Mouse (Mus musculus): Measurements from ENCODE around the gene Cbs. TPM values are rescaled to one million over a fixed set of nuclear protein-coding genes. Genes with fewer than 3 reads are reported as not detected.
A peak's percentile ranks its signal among the peaks of the same experiment; 100 is the strongest.

The Cbs gene
- polyA plus RNA-seq, 1 experiment = not detected

GRCm38 (mm10) chr17:31564858-31565140, 72.2 kb downstream of the Cbs start:
- peaks cover 19% of the 10 kb centered on the region for H3K4me1 ChIP-seq (ENCODE audit: control insufficient read depth, insufficient read depth, low read length)
- peak; percentile 27; the same call in 1 of the 2 replicates for TF ChIP-seq POLR2A (IDR thresholded peaks at IDR 0.05; ENCODE audit: insufficient read depth, low read depth, low read length)
- no peak for TF ChIP-seq CTCF (IDR thresholded peaks at IDR 0.05; ENCODE audit: insufficient read depth, low read depth, low read length)
- H3K27ac ChIP-seq (ENCODE audit: insufficient read depth, low read depth, low read length) = peak overlapping the region; percentile 92
- H3K4me3 ChIP-seq (ENCODE audit: insufficient read depth, low read depth, low read length) = peak overlapping the region; percentile 99
- under 1% methylated on average over 43 of the region's 44 CpGs for WGBS

DNA sequence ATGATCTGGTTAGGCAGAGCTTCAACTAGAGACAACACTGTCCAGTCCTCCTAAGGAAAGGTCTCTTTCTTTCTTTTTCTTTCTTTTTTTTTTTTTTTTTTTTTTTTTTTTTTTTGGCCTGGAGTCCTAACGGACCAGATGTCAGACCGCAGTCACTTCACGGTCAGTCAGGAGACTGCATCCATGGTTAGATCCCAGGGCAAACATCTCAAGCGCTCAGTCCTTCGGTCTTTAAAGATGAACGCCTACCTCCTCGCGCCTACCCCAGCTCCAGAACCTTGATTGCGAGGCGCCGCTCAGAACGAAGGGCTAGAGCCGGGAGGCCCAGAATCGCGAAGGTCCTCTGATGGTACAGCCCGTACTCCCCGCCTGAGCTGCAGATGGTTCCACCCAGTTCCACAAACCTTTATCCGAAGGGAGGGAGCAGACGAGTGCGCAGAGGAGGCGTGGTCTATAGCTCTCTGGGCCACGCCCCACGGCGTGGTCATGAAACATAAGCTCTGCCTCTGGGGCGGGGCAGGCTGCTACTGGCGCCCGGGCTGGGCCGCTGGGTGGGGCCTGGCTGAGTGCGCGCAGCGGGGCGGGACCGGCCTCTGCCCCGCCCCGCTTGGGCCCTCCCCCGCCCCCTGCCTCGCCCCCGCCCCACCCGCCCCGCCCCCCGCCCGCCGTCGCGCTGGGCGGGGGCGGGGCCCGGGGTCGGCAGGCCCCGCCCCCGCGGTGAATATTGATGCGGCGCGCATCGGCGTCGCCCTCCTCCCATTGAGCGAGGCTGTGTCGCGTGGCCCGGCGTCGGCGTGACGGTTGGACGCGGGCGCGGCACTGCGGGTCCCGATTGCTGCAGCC, 72.8 kb downstream of the Cbs start, which contains the start of gene Pknox1:
Gene Pknox1, plus strand, starts transcription at position 720 of the 843 bp plus-strand sequence.
- TF ChIP-seq POLR2A (IDR thresholded peaks at IDR 0.05; ENCODE audit: insufficient read depth, low read depth, low read length) (peak; percentile 61; the same call in 1 of the 2 replicates), CTCF (IDR thresholded peaks at IDR 0.05; ENCODE audit: insufficient read depth, low read depth, low read length) (no peak)
- H3K4me3 ChIP-seq (ENCODE audit: insufficient read depth, low read depth, low read length) = peak within 1 kb of the TSS; percentile 99
- H3K4me1 ChIP-seq (ENCODE audit: control insufficient read depth, insufficient read depth, low read length) = peaks cover 17% of the 10 kb centered on the region
- peak within 1 kb of the TSS; percentile 98 for H3K27ac ChIP-seq (ENCODE audit: insufficient read depth, low read depth, low read length)
- under 1% methylated on average over 66 of the region's 72 CpGs for WGBS

DNA sequence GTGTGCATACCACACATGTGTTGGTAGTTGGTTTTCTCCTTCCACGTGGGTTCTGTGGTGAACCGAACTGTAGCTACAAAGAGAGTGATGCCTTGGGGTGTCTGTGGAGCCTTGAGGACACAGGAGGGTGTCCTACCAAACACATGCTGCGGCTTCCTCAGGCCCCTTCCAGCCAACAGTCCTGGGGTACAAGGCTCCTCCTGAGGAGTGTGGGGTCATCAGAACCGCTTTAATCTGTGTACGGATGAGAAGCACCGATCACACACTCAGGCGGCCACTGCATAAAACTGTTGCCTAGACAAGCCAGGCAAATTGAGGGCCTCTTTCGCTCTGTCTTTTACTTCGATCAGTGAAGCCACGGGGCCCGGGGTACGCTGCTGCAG, 73.4 kb downstream of the Cbs start:
- Histone ChIP-seq H3K4me3 (ENCODE audit: insufficient read depth, low read depth, low read length) (peak overlapping the region; percentile 72), H3K27ac (ENCODE audit: insufficient read depth, low read depth, low read length) (peak overlapping the region; percentile 98), H3K4me1 (ENCODE audit: control insufficient read depth, insufficient read depth, low read length) (peaks cover 14% of the 10 kb centered on the region)
- 5% methylated on average over 12 of the region's 12 CpGs for WGBS
- TF ChIP-seq CTCF (IDR thresholded peaks at IDR 0.05; ENCODE audit: insufficient read depth, low read depth, low read length) (no peak), POLR2A (IDR thresholded peaks at IDR 0.05; ENCODE audit: insufficient read depth, low read depth, low read length) (no peak)

DNA sequence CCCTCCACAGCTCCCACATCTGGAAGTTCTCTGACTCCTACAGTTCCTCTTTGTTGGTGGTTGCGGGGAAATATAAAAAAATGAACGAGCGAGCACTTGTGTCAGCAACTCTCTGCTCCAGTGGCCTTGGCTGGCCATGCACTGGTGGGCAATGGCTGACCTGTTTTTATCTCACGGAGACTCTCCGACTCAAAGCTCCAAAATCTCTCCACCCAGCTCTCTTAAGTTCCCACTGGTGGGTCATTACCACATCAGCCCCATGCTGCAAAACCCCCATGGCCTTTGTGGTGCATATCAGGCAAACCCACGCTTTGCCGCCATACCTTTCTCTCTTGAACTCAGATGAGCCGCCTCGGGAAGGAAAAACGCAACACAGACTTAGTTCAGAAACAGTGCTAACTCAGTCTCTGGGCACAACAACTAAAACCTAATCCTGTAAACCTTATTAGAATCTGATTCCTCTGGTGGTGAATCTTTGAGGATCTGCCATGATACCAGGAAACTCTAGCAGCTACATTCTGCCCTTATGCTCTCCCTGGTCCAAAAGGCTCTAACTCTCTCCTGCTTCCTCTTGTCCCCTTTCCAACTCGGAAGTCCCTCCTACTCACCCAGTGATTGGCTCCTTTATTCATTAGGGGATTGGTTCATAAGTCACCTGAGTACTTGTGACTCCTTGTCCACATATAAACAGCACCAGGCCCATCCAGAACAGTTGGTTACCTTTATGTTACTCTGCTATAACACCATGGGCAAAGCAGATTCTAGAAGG, 77.8 kb downstream of the Cbs start:
- Histone ChIP-seq H3K4me1 (ENCODE audit: control insufficient read depth, insufficient read depth, low read length) (peaks cover 26% of the 10 kb centered on the region), H3K4me3 (ENCODE audit: insufficient read depth, low read depth, low read length) (no peak overlapping the region), H3K27ac (ENCODE audit: insufficient read depth, low read depth, low read length) (no peak overlapping the region)
- WGBS = 90% methylated on average over 11 of the region's 11 CpGs
- no peak for TF ChIP-seq CTCF (IDR thresholded peaks at IDR 0.05; ENCODE audit: insufficient read depth, low read depth, low read length)
- TF ChIP-seq POLR2A (IDR thresholded peaks at IDR 0.05; ENCODE audit: insufficient read depth, low read depth, low read length) = no peak

Other genes with a start within 250 kb of the Cbs start
- not detected in 2 replicates for gene Wdr4, start 117.3 kb downstream of the Cbs start, polyA plus RNA-seq (2012; ENCODE audit: insufficient read depth, insufficient read length, low replicate concordance, missing spikeins)
- gene Ndufv3, start 117.1 kb downstream of the Cbs start, polyA plus RNA-seq (2012; ENCODE audit: insufficient read depth, insufficient read length, low replicate concordance, missing spikeins) = not detected in 2 replicates
- 75.7 TPM in 1 of 2 replicates, not detected in the other for gene Pknox1, start 72.5 kb downstream of the Cbs start, polyA plus RNA-seq (2012; ENCODE audit: insufficient read depth, insufficient read length, low replicate concordance, missing spikeins)
- 633 TPM in 1 of 2 replicates, not detected in the other for gene U2af1, start 21.7 kb upstream of the Cbs start, polyA plus RNA-seq (2012; ENCODE audit: insufficient read depth, insufficient read length, low replicate concordance, missing spikeins)
- not detected in 2 replicates for gene Cryaa, start 40.6 kb upstream of the Cbs start, polyA plus RNA-seq (2012; ENCODE audit: insufficient read depth, insufficient read length, low replicate concordance, missing spikeins)
- gene Sik1, start 218.6 kb upstream of the Cbs start, polyA plus RNA-seq (2012; ENCODE audit: insufficient read depth, insufficient read length, low replicate concordance, missing spikeins) = not detected in 2 replicates

All from olfactory bulb, adult 2 months (tissue).